Mouse (Mus musculus): ENCODE measurements around the gene Defb33. TPM values are rescaled to one million over a fixed set of nuclear protein-coding genes. Genes with fewer than 3 reads are reported as not detected.

The Defb33 gene
- polyA plus RNA-seq (2014; fragmentation: Illumina TruSeq; extraction: RNeasy Lipid Tissue Mini Kit (QIAGEN cat#74804); ENCODE audit: low read depth, low replicate concordance): 37.0 TPM

GRCm38 (mm10) chr8:20892369-20892768, at the start of gene Defb33:
Gene Defb33, plus strand, starts transcription at chr8:20892669.

DNA sequence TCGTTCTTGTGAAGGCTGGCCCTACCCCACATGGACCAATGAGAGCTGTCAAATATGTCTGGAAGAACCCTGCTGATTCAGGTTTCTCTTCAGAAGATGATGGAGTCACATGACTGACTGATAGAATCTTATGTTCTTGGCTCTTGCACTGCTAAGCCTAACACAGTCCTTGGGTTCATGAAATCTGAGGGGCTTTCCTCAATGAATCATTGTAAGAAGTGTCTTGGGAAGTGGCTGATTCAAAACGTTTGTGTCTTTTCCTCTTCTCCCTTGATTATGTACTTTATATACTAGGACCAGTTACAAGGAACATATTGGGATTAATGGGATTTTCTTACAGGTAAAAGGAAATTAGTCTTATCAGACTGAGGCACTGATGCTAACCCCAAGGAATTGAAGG, 10.1 kb downstream of the Defb33 start, which contains the start of gene Gm15056:
Gm15056 (minus strand) TSS at position 101 of the 400 bp plus-strand sequence.

GRCm38 (mm10) chr8:20921971-20922370, 29.5 kb downstream of the Defb33 start, which contains the start of gene Gm6040:
Gene Gm6040, minus strand, starts transcription at chr8:20922071.

GRCm38 (mm10) chr8:20944610-20945009, 52.1 kb downstream of the Defb33 start, which contains the start of gene AY761185:
Gene AY761185, minus strand, starts transcription at chr8:20944710.

Other genes with a start within 250 kb of the Defb33 start
- not detected for gene Gm15056, start 10.0 kb downstream of the Defb33 start, polyA plus RNA-seq (2014; fragmentation: Illumina TruSeq; extraction: RNeasy Lipid Tissue Mini Kit (QIAGEN cat#74804); ENCODE audit: low read depth, low replicate concordance)
- not detected for gene Gm6040, start 29.4 kb downstream of the Defb33 start, polyA plus RNA-seq (2014; fragmentation: Illumina TruSeq; extraction: RNeasy Lipid Tissue Mini Kit (QIAGEN cat#74804); ENCODE audit: low read depth, low replicate concordance)
- gene AY761185, start 52.0 kb downstream of the Defb33 start, polyA plus RNA-seq (2014; fragmentation: Illumina TruSeq; extraction: RNeasy Lipid Tissue Mini Kit (QIAGEN cat#74804); ENCODE audit: low read depth, low replicate concordance): not detected
- gene Defa21, start 132.9 kb downstream of the Defb33 start, polyA plus RNA-seq (2014; fragmentation: Illumina TruSeq; extraction: RNeasy Lipid Tissue Mini Kit (QIAGEN cat#74804); ENCODE audit: low read depth, low replicate concordance): not detected
- not detected for gene Defa23, start 162.4 kb downstream of the Defb33 start, polyA plus RNA-seq (2014; fragmentation: Illumina TruSeq; extraction: RNeasy Lipid Tissue Mini Kit (QIAGEN cat#74804); ENCODE audit: low read depth, low replicate concordance)
- gene Defa35, start 172.4 kb downstream of the Defb33 start, polyA plus RNA-seq (2014; fragmentation: Illumina TruSeq; extraction: RNeasy Lipid Tissue Mini Kit (QIAGEN cat#74804); ENCODE audit: low read depth, low replicate concordance): not detected
- gene Defa25, start 191.8 kb downstream of the Defb33 start, polyA plus RNA-seq (2014; fragmentation: Illumina TruSeq; extraction: RNeasy Lipid Tissue Mini Kit (QIAGEN cat#74804); ENCODE audit: low read depth, low replicate concordance): not detected
- not detected for gene Gm14851, start 203.4 kb downstream of the Defb33 start, polyA plus RNA-seq (2014; fragmentation: Illumina TruSeq; extraction: RNeasy Lipid Tissue Mini Kit (QIAGEN cat#74804); ENCODE audit: low read depth, low replicate concordance)
- not detected for gene Defa30, start 242.0 kb downstream of the Defb33 start, polyA plus RNA-seq (2014; fragmentation: Illumina TruSeq; extraction: RNeasy Lipid Tissue Mini Kit (QIAGEN cat#74804); ENCODE audit: low read depth, low replicate concordance)